Mouse (Mus musculus) gastrocnemius, postnatal 10 days (tissue): ENCODE data around the gene Supt5. TPM values are rescaled to one million over a fixed set of nuclear protein-coding genes. Genes with fewer than 3 reads are reported as not detected.

Source experiments
- DNase-seq: peaks from one replicate; pipeline ENCODE4 v3.0.0; 2021; ENCODE audit warnings: mixed read lengths
- total RNA-seq, 2 experiments: library from RNA; stranded (reverse); gene quantifications; 2 replicates each; pipeline ENCODE4 v1.2.3; 2021

The Supt5 gene
- total RNA-seq, 2 experiments from 2014 or later = 65.5 to 67.0 TPM

- peak; percentile 61 for DNase-seq
Observed at GRCm38 (mm10) chr7:28301616-28302433, 36.7 kb downstream of the Supt5 start, which contains the start of gene Dll3. Gene Dll3, minus strand, starts transcription at chr7:28302238.

GRCm38 (mm10) chr7:28298837-28299625, 39.5 kb downstream of the Supt5 start:
- no peak for DNase-seq

GRCm38 (mm10) chr7:28294481-28294880, 44.1 kb downstream of the Supt5 start:
- DNase-seq = peak; percentile 71

- DNase-seq = no peak
Observed at GRCm38 (mm10) chr7:28290638-28291590, 47.6 kb downstream of the Supt5 start, which contains the start of gene Selenov. Gene Selenov, minus strand, starts transcription at chr7:28291186.

GRCm38 (mm10) chr7:28290165-28290564, 48.4 kb downstream of the Supt5 start:
- DNase-seq = no peak

- DNase-seq = no peak
Observed at GRCm38 (mm10) chr7:28280630-28281029, 57.9 kb downstream of the Supt5 start.

- DNase-seq = no peak
Observed at GRCm38 (mm10) chr7:28278279-28278652, 60.3 kb downstream of the Supt5 start.

- peak; percentile 98 for DNase-seq
Observed at GRCm38 (mm10) chr7:28277615-28278278, 60.8 kb downstream of the Supt5 start, which contains the start of gene Eid2b. Gene Eid2b, plus strand, starts transcription at chr7:28277739.

GRCm38 (mm10) chr7:28277237-28277614, 61.3 kb downstream of the Supt5 start:
- no peak for DNase-seq

- no peak for DNase-seq
Observed at GRCm38 (mm10) chr7:28271761-28272160, 66.8 kb downstream of the Supt5 start.

GRCm38 (mm10) chr7:28269355-28269754, 69.2 kb downstream of the Supt5 start:
- DNase-seq = no peak

GRCm38 (mm10) chr7:28268576-28268975, 70.0 kb downstream of the Supt5 start:
- no peak for DNase-seq

- peak; percentile 63 for DNase-seq
Observed at GRCm38 (mm10) chr7:28268042-28268531, 70.5 kb downstream of the Supt5 start.

- DNase-seq = peak; percentile 79
Observed at GRCm38 (mm10) chr7:28267129-28268041, 71.2 kb downstream of the Supt5 start, which contains the start of gene Eid2. Gene Eid2, plus strand, starts transcription at chr7:28267881.

GRCm38 (mm10) chr7:28265391-28265790, 73.2 kb downstream of the Supt5 start:
- DNase-seq = no peak

Other genes starting within 250 kb of the Supt5 start
- gene 9530053A07Rik, start 209.3 kb downstream of the Supt5 start, total RNA-seq = not detected
- gene Fbl, start 169.0 kb downstream of the Supt5 start, total RNA-seq = 10 to 100 TPM; 44.0 to 49.0 TPM
- gene Dyrk1b, start 159.3 kb downstream of the Supt5 start, total RNA-seq = 100 to 1,000 TPM; 151 to 161 TPM
- 10 to 100 TPM; 14.2 to 15.6 TPM for gene Eid2, start 70.9 kb downstream of the Supt5 start, total RNA-seq
- 1 to 10 TPM; 7.7 to 8.6 TPM for gene Eid2b, start 61.0 kb downstream of the Supt5 start, total RNA-seq
- gene Selenov, start 47.6 kb downstream of the Supt5 start, total RNA-seq = not detected
- gene Dll3, start 36.5 kb downstream of the Supt5 start, total RNA-seq = not detected
- gene Timm50, start 26.7 kb downstream of the Supt5 start, total RNA-seq = 10 to 100 TPM; 40.1 to 43.8 TPM
- 100 to 1,000 TPM; 757 to 807 TPM for gene Rps16, start 11.9 kb upstream of the Supt5 start, total RNA-seq
- gene Plekhg2, start 33.9 kb upstream of the Supt5 start, total RNA-seq = 10 to 100 TPM; 18.7 to 30.0 TPM
- gene Zfp36, start 41.5 kb upstream of the Supt5 start, total RNA-seq = 10 to 100 TPM in 1 of 2 experiments, 1 to 10 TPM in 1; 8.1 to 10.5 TPM
- 10 to 100 TPM; 22.6 to 23.0 TPM for gene Med29, start 54.0 kb upstream of the Supt5 start, total RNA-seq
- 10 to 100 TPM; 36.5 to 46.2 TPM for gene Paf1, start 54.2 kb upstream of the Supt5 start, total RNA-seq
- 10 to 100 TPM in 1 of 2 experiments, 1 to 10 TPM in 1; 10.0 to 10.8 TPM for gene Gmfg, start 98.7 kb upstream of the Supt5 start, total RNA-seq
- gene Lrfn1, start 113.2 kb upstream of the Supt5 start, total RNA-seq = 1 to 10 TPM; 1.4 to 2.0 TPM
- gene Ifnl2, start 171.7 kb upstream of the Supt5 start, total RNA-seq = not detected
- gene Ifnl3, start 184.1 kb upstream of the Supt5 start, total RNA-seq = not detected
- not detected for gene Sycn, start 202.1 kb upstream of the Supt5 start, total RNA-seq
- not detected for gene Nccrp1, start 208.5 kb upstream of the Supt5 start, total RNA-seq